Comparison of ENCODE assay signal across 8 mouse cellular contexts in the genomic region with DNA sequence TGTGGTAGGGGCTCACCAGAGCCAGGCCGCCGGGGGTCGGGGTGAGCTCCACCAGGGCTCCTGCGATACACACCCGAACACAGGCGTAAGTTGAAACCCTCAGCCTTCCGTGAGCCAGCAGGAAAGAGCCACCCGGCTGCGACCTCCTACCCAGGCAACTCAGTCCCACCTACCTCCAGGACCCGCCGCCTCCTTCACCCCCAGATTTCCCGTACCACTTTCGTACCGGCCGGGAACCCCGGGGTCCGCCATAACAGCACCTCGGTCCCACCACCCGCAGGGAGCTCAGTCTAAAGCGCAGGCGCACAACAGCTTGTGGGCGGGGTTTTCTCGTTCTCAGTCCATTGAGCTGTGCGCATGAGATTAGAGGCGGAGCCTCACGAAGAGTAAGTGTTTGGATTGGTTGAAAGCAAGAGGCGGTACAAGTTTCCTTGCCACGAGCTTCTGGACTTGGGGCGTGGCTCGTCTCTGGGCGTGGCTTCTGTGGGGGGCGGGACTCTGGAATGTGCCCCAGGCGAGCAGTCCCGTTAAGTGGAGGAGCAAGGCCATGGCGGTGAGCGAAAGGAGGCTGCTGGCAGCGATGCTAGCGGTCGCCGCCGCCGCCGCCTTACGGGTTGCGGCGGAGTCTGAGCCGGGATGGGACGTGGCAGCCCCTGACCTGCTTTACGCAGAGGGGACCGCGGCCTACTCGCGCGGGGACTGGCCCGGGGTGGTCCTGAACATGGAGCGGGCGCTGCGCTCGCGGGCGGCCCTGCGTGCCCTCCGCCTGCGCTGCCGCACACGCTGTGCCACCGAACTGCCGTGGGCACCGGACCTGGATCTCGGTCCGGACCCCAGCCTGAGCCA. TPM values are rescaled to one million over a fixed set of nuclear protein-coding genes. Genes with fewer than 3 reads are reported as not detected.
DNase-seq lines count a peak whose midpoint lies in the region; ATAC-seq and TF ChIP-seq lines count a peak whose summit lies in the region.

A gene (minus strand): TSS at position 303 of the 846 bp plus-strand sequence.
A gene (plus strand): TSS at position 506 of the 846 bp plus-strand sequence.

- under 1% methylated on average over 71 of the region's 71 CpGs for WGBS in forebrain, embryonic 10.5 days
- WGBS in heart, embryonic 15.5 days, result 0% methylated on average over 68 of the region's 71 CpGs
- under 1% methylated on average over 69 of the region's 71 CpGs for WGBS in liver, embryonic 14.5 days (ENCODE audit: insufficient replicate concordance)
- WGBS in neural tube, embryonic 11.5 days, result under 1% methylated on average over 70 of the region's 71 CpGs
- under 1% methylated on average over 57 of the region's 71 CpGs for WGBS in stomach, postnatal 0 days

- peaks cover 4% of the 10 kb centered on the region; the same call in 1 of the 2 replicates for H3K27me3 ChIP-seq in forebrain, embryonic 10.5 days (ENCODE audit: poor library complexity, severe bottlenecking)
- no peaks in the 10 kb centered on the region for H3K27me3 ChIP-seq in heart, embryonic 15.5 days
- no peaks in the 10 kb centered on the region; the same call in 1 of the 2 replicates for H3K27me3 ChIP-seq in liver, embryonic 14.5 days (ENCODE audit: control insufficient read depth, insufficient read depth, low read length)
- H3K27me3 ChIP-seq in neural tube, embryonic 11.5 days (ENCODE audit: control insufficient read depth, insufficient read depth, low read length), result no peaks in the 10 kb centered on the region
- no peaks in the 10 kb centered on the region for H3K27me3 ChIP-seq in stomach, postnatal 0 days (ENCODE audit: control insufficient read depth, insufficient read depth, low read length)

- no peak for TF ChIP-seq CTCF in liver, embryonic 14.5 days (IDR thresholded peaks at IDR 0.05; ENCODE audit: low read depth)
- no peak for TF ChIP-seq CTCF in stomach, postnatal 0 days (IDR thresholded peaks at IDR 0.05; ENCODE audit: low read depth)

- peak within 1 kb of the TSS; percentile 89 for H3K9ac ChIP-seq in heart, embryonic 15.5 days
- H3K9ac ChIP-seq in liver, embryonic 14.5 days (replicated peaks), result peak within 1 kb of the TSS; percentile 92
- H3K9ac ChIP-seq in neural tube, embryonic 11.5 days (ENCODE audit: low read length), result peak within 1 kb of the TSS; percentile 86
- H3K9ac ChIP-seq in stomach, postnatal 0 days (ENCODE audit: low read length), result peak within 1 kb of the TSS; percentile 81

- H3K4me1 ChIP-seq in forebrain, embryonic 10.5 days, result peaks cover 22% of the 10 kb centered on the region
- H3K4me1 ChIP-seq in heart, embryonic 15.5 days (replicated peaks), result peaks cover 20% of the 10 kb centered on the region
- peaks cover 3 to 5% of the 10 kb centered on the region in 2 experiments; a peak in 3 of 4 replicates for H3K4me1 ChIP-seq in liver, embryonic 14.5 days (replicated peaks; ENCODE audit: control insufficient read depth in 2 of 2, insufficient read depth in 2 of 2, low read length in 1 of 2)
- H3K4me1 ChIP-seq in neural tube, embryonic 11.5 days (ENCODE audit: control insufficient read depth, insufficient read depth, low read length), result no peaks in the 10 kb centered on the region
- H3K4me1 ChIP-seq in stomach, postnatal 0 days (replicated peaks; ENCODE audit: control insufficient read depth, insufficient read depth), result no peaks in the 10 kb centered on the region

- peak within 1 kb of the TSS; percentile 84 for H3K4me3 ChIP-seq in forebrain, embryonic 10.5 days
- peak within 1 kb of the TSS; percentile 77 for H3K4me3 ChIP-seq in heart, embryonic 15.5 days
- peak within 1 kb of the TSS; percentile 71 to 85 for H3K4me3 ChIP-seq in liver, embryonic 14.5 days (ENCODE audit: insufficient read depth in 1 of 2, low read depth in 2 of 2, low read length in 2 of 2)
- H3K4me3 ChIP-seq in neural tube, embryonic 11.5 days (ENCODE audit: low read depth, low read length), result peak within 1 kb of the TSS; percentile 90
- H3K4me3 ChIP-seq in stomach, postnatal 0 days (ENCODE audit: low read depth, low read length), result peak within 1 kb of the TSS; percentile 87

- H3K4me2 ChIP-seq in heart, embryonic 15.5 days, result peak within 1 kb of the TSS; percentile 84
- H3K4me2 ChIP-seq in liver, embryonic 14.5 days (ENCODE audit: low read depth), result peak within 1 kb of the TSS; percentile 78
- H3K4me2 ChIP-seq in neural tube, embryonic 11.5 days (ENCODE audit: low read depth), result peak within 1 kb of the TSS; percentile 87
- peak within 1 kb of the TSS; percentile 89 for H3K4me2 ChIP-seq in stomach, postnatal 0 days (replicated peaks; ENCODE audit: low read depth)

- H3K9me3 ChIP-seq in forebrain, embryonic 10.5 days, result no peaks in the 10 kb centered on the region
- no peaks in the 10 kb centered on the region for H3K9me3 ChIP-seq in heart, embryonic 15.5 days (replicated peaks)
- no peaks in the 10 kb centered on the region for H3K9me3 ChIP-seq in liver, embryonic 14.5 days (ENCODE audit: control insufficient read depth, low read length)
- no peaks in the 10 kb centered on the region for H3K9me3 ChIP-seq in neural tube, embryonic 11.5 days (ENCODE audit: control insufficient read depth, low read length)
- no peaks in the 10 kb centered on the region for H3K9me3 ChIP-seq in stomach, postnatal 0 days (ENCODE audit: control insufficient read depth, low read length)

- H3K36me3 ChIP-seq in forebrain, embryonic 10.5 days (replicated peaks), result peaks cover 29% of the 10 kb centered on the region
- H3K36me3 ChIP-seq in heart, embryonic 15.5 days, result peaks cover 28% of the 10 kb centered on the region
- H3K36me3 ChIP-seq in liver, embryonic 14.5 days (replicated peaks; ENCODE audit: control insufficient read depth, insufficient read depth, low read depth), result no peaks in the 10 kb centered on the region
- no peaks in the 10 kb centered on the region; the same call in 1 of the 2 replicates for H3K36me3 ChIP-seq in neural tube, embryonic 11.5 days (ENCODE audit: control insufficient read depth, insufficient read depth, low read length)
- H3K36me3 ChIP-seq in stomach, postnatal 0 days (ENCODE audit: control insufficient read depth, insufficient read depth, low read length), result no peaks in the 10 kb centered on the region; the same call in 1 of the 2 replicates

- ATAC-seq in heart, embryonic 15.5 days (replicated peaks; ENCODE audit: insufficient number of reproducible peaks, insufficient read depth, low FRiP score, low read depth), result peak; percentile 98
- ATAC-seq in liver, embryonic 14.5 days (ENCODE audit: insufficient read depth), result peak; percentile 96
- peak; percentile 97 for ATAC-seq in neural tube, embryonic 11.5 days (ENCODE audit: insufficient read depth, low FRiP score, low TSS enrichment)
- ATAC-seq in stomach, postnatal 0 days (ENCODE audit: low FRiP score, low TSS enrichment), result peak; percentile 98

- DNase-seq in CD8-positive naive resting alpha-beta T cell, adult 2 months (ENCODE audit: low read depth in 2 of 2, low spot score in 2 of 2), result peak; percentile 98 to 99
- peak; percentile 100 for DNase-seq in c-Kit-positive CD71-negative TER-119-negative erythroid progenitor cells, embryonic 14.5 days (ENCODE audit: low read depth)
- peak; percentile 97 for DNase-seq in forebrain, embryonic 10.5 days (ENCODE audit: extremely low spot score, low spot score)
- peak; percentile 99 to 100 for DNase-seq in kidney, postnatal 25 days
- peak; percentile 99 for DNase-seq in liver, embryonic 14.5 days (ENCODE audit: low read depth in 3 of 3, low spot score in 3 of 3)
- peak; percentile 98 for DNase-seq in neural tube, embryonic 11.5 days (ENCODE audit: low spot score)
- peak; percentile 97 for DNase-seq in stomach, postnatal 0 days (ENCODE audit: low spot score)

- no peak for TF ChIP-seq EP300 in liver, embryonic 14.5 days (IDR thresholded peaks at IDR 0.05; ENCODE audit: low read depth)
- no peak for TF ChIP-seq EP300 in stomach, postnatal 0 days (optimal IDR thresholded peaks at IDR 0.05)

- peak within 1 kb of the TSS; percentile 87 for H3K27ac ChIP-seq in forebrain, embryonic 10.5 days
- peak within 1 kb of the TSS; percentile 65 for H3K27ac ChIP-seq in heart, embryonic 15.5 days
- H3K27ac ChIP-seq in liver, embryonic 14.5 days, result peak within 1 kb of the TSS; percentile 39; the same call in 1 of the 2 replicates
- 0 out of 2 replicates have a peak within 1 kb of the TSS, but pooled peaks have one; percentile 14 for H3K27ac ChIP-seq in neural tube, embryonic 11.5 days (ENCODE audit: low read depth, low read length)
- H3K27ac ChIP-seq in stomach, postnatal 0 days (replicated peaks), result peak within 1 kb of the TSS; percentile 76

RNA-seq across cellular contexts. Expression of the first gene that starts in this region (rescaled TPM):
- 32.7 and 41.6 TPM in 2 replicates for polyA plus RNA-seq in forebrain, embryonic 10.5 days (2016; fragmentation: Nextera tagmentation; extraction: Ambion mirVana)
- 23.9 and 24.4 TPM in 2 replicates for polyA plus RNA-seq in heart, embryonic 15.5 days (2015; fragmentation: Nextera tagmentation; extraction: Ambion mirVana)
- 2.2 and 3.1 TPM in 2 replicates for polyA plus RNA-seq in liver, embryonic 14.5 days (2012; rRNA removed)
- polyA plus RNA-seq in liver, embryonic 14.5 days (2014; fragmentation: Nextera tagmentation; extraction: Ambion mirVana), result 12.7 and 12.8 TPM in 2 replicates
- 40.5 and 44.1 TPM in 2 replicates for polyA plus RNA-seq in neural tube, embryonic 11.5 days (2014; fragmentation: Nextera tagmentation; extraction: Ambion mirVana)
- polyA plus RNA-seq in stomach, postnatal 0 days (2015; fragmentation: Nextera tagmentation; extraction: Ambion mirVana), result 15.6 and 16.9 TPM in 2 replicates

RNA-seq across cellular contexts. Expression of the second gene that starts in this region (rescaled TPM):
- polyA plus RNA-seq in forebrain, embryonic 10.5 days (2016; fragmentation: Nextera tagmentation; extraction: Ambion mirVana), result 13.4 and 16.2 TPM in 2 replicates
- 29.1 and 35.4 TPM in 2 replicates for polyA plus RNA-seq in heart, embryonic 15.5 days (2015; fragmentation: Nextera tagmentation; extraction: Ambion mirVana)
- polyA plus RNA-seq in liver, embryonic 14.5 days (2012; rRNA removed), result 7.5 and 9.1 TPM in 2 replicates
- polyA plus RNA-seq in liver, embryonic 14.5 days (2014; fragmentation: Nextera tagmentation; extraction: Ambion mirVana), result 7.5 and 7.9 TPM in 2 replicates
- 20.5 and 21.3 TPM in 2 replicates for polyA plus RNA-seq in neural tube, embryonic 11.5 days (2014; fragmentation: Nextera tagmentation; extraction: Ambion mirVana)
- polyA plus RNA-seq in stomach, postnatal 0 days (2015; fragmentation: Nextera tagmentation; extraction: Ambion mirVana), result 17.0 and 19.7 TPM in 2 replicates

Comparison
In these comparisons a context has a peak if more than half of its experiments do, and no peak if none do; other contexts are left out.
1. Peak in every context shown above with its lines: DNase-seq, ATAC-seq, H3K4me3 ChIP-seq and H3K27ac ChIP-seq.
2. H3K27ac ChIP-seq: peak in every context shown above with its lines; median percentile 87 in forebrain, embryonic 10.5 days; 76 in stomach, postnatal 0 days; 65 in heart, embryonic 15.5 days; 39 in liver, embryonic 14.5 days; 14 in neural tube, embryonic 11.5 days.